Mouse (Mus musculus) kidney, postnatal 10 days (tissue): ENCODE data around the gene Gm7298.
"Not testable (repeated sequence)": the region's sequence is repeated elsewhere in the genome, so short reads cannot be mapped to it uniquely, and the experiment has no call there.

ENCODE experiments used
- DNase-seq: peaks from one replicate; pipeline ENCODE4 v3.0.0; 2021; ENCODE audit warnings: mixed read lengths

The Gm7298 gene

GRCm38 (mm10) chr6:121732632-121733031 lies at the start of gene Gm7298:
Gene Gm7298 (plus strand): TSS chr6:121732932.
- no peak for DNase-seq

- no peak for DNase-seq
Observed at GRCm38 (mm10) chr6:121828034-121828433, 95.3 kb downstream of the Gm7298 start.

GRCm38 (mm10) chr6:121836361-121836760 lies 103.6 kb downstream of the Gm7298 start:
- no peak for DNase-seq

- DNase-seq, result not testable (repeated sequence)
Observed at GRCm38 (mm10) chr6:121838271-121838670, 105.5 kb downstream of the Gm7298 start, which contains the start of gene Mug1. Gene Mug1 (plus strand): TSS chr6:121838541.
